Mouse (Mus musculus) lung, postnatal 0 days (tissue): ENCODE measurements around the gene Gdpd5. TPM values are rescaled to one million over a fixed set of nuclear protein-coding genes. Genes with fewer than 3 reads are reported as not detected.

Source experiments
- ATAC-seq: fragments of 200-750 bp; cut with Nextera tagmentation; 2 replicates; pipeline ENCODE4 v1.8.0; 2017; ENCODE audit warnings: moderate library complexity
- DNase-seq: peaks from one replicate; pipeline ENCODE4 v3.0.0-alpha.2; 2016; ENCODE audit warnings: low spot score
- H3K27ac ChIP-seq: fragments of 300-500 bp; sonication (generic); 2 replicates; pipeline ENCODE4 v1.5.1; 2014; ENCODE audit warnings: antibody characterized with exemption, mild to moderate bottlenecking, low read length, mixed read lengths
- H3K27me3 ChIP-seq: fragments of 300-500 bp; sonication (generic); replicated peaks from 2 replicates; pipeline ENCODE4 v1.6.1; 2014; ENCODE audit warnings: low read length, mixed read lengths; ENCODE audit not compliant: insufficient read depth
- H3K36me3 ChIP-seq: fragments of 300-500 bp; sonication (generic); 2 replicates; pipeline ENCODE4 v1.6.1; 2014; ENCODE audit warnings: low read length, mixed read lengths; ENCODE audit not compliant: insufficient read depth
- H3K4me1 ChIP-seq: fragments of 300-500 bp; sonication (generic); 2 replicates; pipeline ENCODE4 v1.6.1; 2014; ENCODE audit warnings: antibody characterized with exemption, low read depth, low read length, mixed read lengths; ENCODE audit not compliant: insufficient read depth
- H3K4me2 ChIP-seq: fragments of 300-500 bp; sonication (generic); replicated peaks from 2 replicates; pipeline ENCODE4 v1.6.1; 2014; ENCODE audit warnings: low read depth, mild to moderate bottlenecking, low read length, moderate library complexity, mixed read lengths
- H3K4me3 ChIP-seq: fragments of 300-500 bp; sonication (generic); 2 replicates; pipeline ENCODE4 v1.5.1; 2014; ENCODE audit warnings: low read depth, low read length
- H3K9ac ChIP-seq: fragments of 300-500 bp; sonication (generic); replicated peaks from 2 replicates; pipeline ENCODE4 v1.6.1; 2014; ENCODE audit warnings: low read depth, mild to moderate bottlenecking
- H3K9me3 ChIP-seq: fragments of 300-500 bp; sonication (generic); 2 replicates; pipeline ENCODE4 v1.6.1; 2016; ENCODE audit warnings: low read length, mixed read lengths
- CTCF ChIP-seq: IDR thresholded peaks from 2 replicates; pipeline ENCODE4 v1.5.1; 2016; ENCODE audit warnings: antibody characterized with exemption, mild to moderate bottlenecking
- EP300 ChIP-seq: IDR thresholded peaks from 2 replicates; pipeline ENCODE4 v1.6.1; 2016; ENCODE audit warnings: antibody characterized with exemption, mild to moderate bottlenecking, control low read depth
- WGBS: fragments of 180-500 bp; shearing (Covaris S2); extraction: QIAGEN DNeasy Blood & Tissue Kit; methylation state at CpG from one replicate; pipeline ENCODE4 v1.1.7; 2014; 5-methylcytosine and 5-hydroxymethylcytosine counted together
- polyA plus RNA-seq: library from polyadenylated mRNA; unstranded; fragments of >200 nt; fragmentation: Nextera tagmentation; extraction: Ambion mirVana; gene quantifications from 2 replicates; pipeline ENCODE4 v1.2.1, GENCODE M21; 2015

The Gdpd5 gene
- polyA plus RNA-seq, 1 experiment from 2014 or later: 18.7 TPM

GRCm38 (mm10) chr7:99390559-99390958 lies 9.3 kb downstream of the Gdpd5 start:
- H3K27ac ChIP-seq: no peak overlapping the region
- H3K27me3 ChIP-seq: no peaks in the 10 kb centered on the region
- no peaks in the 10 kb centered on the region for H3K9me3 ChIP-seq
- DNase-seq (no peak), ATAC-seq (no peak)
- TF ChIP-seq EP300 (no peak), CTCF (no peak)
- H3K4me1 ChIP-seq: no peaks in the 10 kb centered on the region; the same call in 1 of the 2 replicates
- no peak overlapping the region for H3K4me2 ChIP-seq
- H3K36me3 ChIP-seq: peaks cover 4% of the 10 kb centered on the region; the same call in 1 of the 2 replicates
- no peak overlapping the region for H3K9ac ChIP-seq
- no peak overlapping the region for H3K4me3 ChIP-seq
- WGBS: 34% methylated on average over 4 of the region's 4 CpGs

GRCm38 (mm10) chr7:99392696-99393095 lies 11.5 kb downstream of the Gdpd5 start:
- 25% methylated on average over 2 of the region's 2 CpGs for WGBS
- Histone ChIP-seq H3K27me3 (no peaks in the 10 kb centered on the region), H3K4me1 (no peaks in the 10 kb centered on the region), H3K27ac (no peak overlapping the region), H3K4me2 (no peak overlapping the region), H3K9me3 (no peaks in the 10 kb centered on the region), H3K4me3 (no peak overlapping the region), H3K36me3 (peaks cover 4% of the 10 kb centered on the region; the same call in 1 of the 2 replicates), H3K9ac (no peak overlapping the region)
- DNase-seq (no peak), ATAC-seq (no peak)
- TF ChIP-seq CTCF (no peak), EP300 (no peak)

GRCm38 (mm10) chr7:99393711-99394325 lies 12.6 kb downstream of the Gdpd5 start:
- Histone ChIP-seq H3K27ac (no peak overlapping the region), H3K9me3 (no peaks in the 10 kb centered on the region), H3K27me3 (no peaks in the 10 kb centered on the region), H3K4me3 (no peak overlapping the region), H3K36me3 (peaks cover 4% of the 10 kb centered on the region; the same call in 1 of the 2 replicates), H3K4me2 (no peak overlapping the region), H3K4me1 (no peaks in the 10 kb centered on the region), H3K9ac (no peak overlapping the region)
- no peak for ATAC-seq
- no peak for TF ChIP-seq CTCF
- no peak for TF ChIP-seq EP300
- 62% methylated on average over 13 of the region's 13 CpGs for WGBS
- no peak for DNase-seq

- TF ChIP-seq CTCF: no peak
- TF ChIP-seq EP300: no peak
- Histone ChIP-seq H3K9ac (no peak overlapping the region), H3K4me1 (no peaks in the 10 kb centered on the region), H3K9me3 (no peaks in the 10 kb centered on the region), H3K4me3 (no peak overlapping the region), H3K27me3 (no peaks in the 10 kb centered on the region), H3K27ac (no peak overlapping the region), H3K4me2 (no peak overlapping the region), H3K36me3 (peaks cover 4% of the 10 kb centered on the region; the same call in 1 of the 2 replicates)
- 85% methylated on average over 4 of the region's 4 CpGs for WGBS
- no peak for DNase-seq
- no peak for ATAC-seq
Observed at GRCm38 (mm10) chr7:99395385-99395784, 14.2 kb downstream of the Gdpd5 start.

- DNase-seq (no peak), ATAC-seq (no peak)
- Histone ChIP-seq H3K4me3 (no peak overlapping the region), H3K36me3 (peaks cover 4% of the 10 kb centered on the region; the same call in 1 of the 2 replicates), H3K27me3 (no peaks in the 10 kb centered on the region), H3K9ac (no peak overlapping the region), H3K4me2 (no peak overlapping the region), H3K4me1 (no peaks in the 10 kb centered on the region), H3K27ac (no peak overlapping the region), H3K9me3 (no peaks in the 10 kb centered on the region)
- no peak for TF ChIP-seq EP300
- TF ChIP-seq CTCF: no peak
- WGBS: 71% methylated on average over 11 of the region's 11 CpGs
Observed at GRCm38 (mm10) chr7:99395908-99396616, 14.8 kb downstream of the Gdpd5 start.

- H3K36me3 ChIP-seq: peaks cover 2% of the 10 kb centered on the region; the same call in 1 of the 2 replicates
- no peak overlapping the region for H3K9ac ChIP-seq
- no peak overlapping the region for H3K27ac ChIP-seq
- ATAC-seq: no peak
- H3K9me3 ChIP-seq: no peaks in the 10 kb centered on the region
- DNase-seq: no peak
- no peak overlapping the region for H3K4me2 ChIP-seq
- no peaks in the 10 kb centered on the region for H3K27me3 ChIP-seq
- TF ChIP-seq EP300 (no peak), CTCF (no peak)
- H3K4me3 ChIP-seq: no peak overlapping the region
- 60% methylated on average over 11 of the region's 11 CpGs for WGBS
- peaks cover 3% of the 10 kb centered on the region; the same call in 1 of the 2 replicates for H3K4me1 ChIP-seq
Observed at GRCm38 (mm10) chr7:99396994-99397659, 15.9 kb downstream of the Gdpd5 start.
